Mouse (Mus musculus): ENCODE results near the gene Gm21985.

Gm21985 gene

DNA sequence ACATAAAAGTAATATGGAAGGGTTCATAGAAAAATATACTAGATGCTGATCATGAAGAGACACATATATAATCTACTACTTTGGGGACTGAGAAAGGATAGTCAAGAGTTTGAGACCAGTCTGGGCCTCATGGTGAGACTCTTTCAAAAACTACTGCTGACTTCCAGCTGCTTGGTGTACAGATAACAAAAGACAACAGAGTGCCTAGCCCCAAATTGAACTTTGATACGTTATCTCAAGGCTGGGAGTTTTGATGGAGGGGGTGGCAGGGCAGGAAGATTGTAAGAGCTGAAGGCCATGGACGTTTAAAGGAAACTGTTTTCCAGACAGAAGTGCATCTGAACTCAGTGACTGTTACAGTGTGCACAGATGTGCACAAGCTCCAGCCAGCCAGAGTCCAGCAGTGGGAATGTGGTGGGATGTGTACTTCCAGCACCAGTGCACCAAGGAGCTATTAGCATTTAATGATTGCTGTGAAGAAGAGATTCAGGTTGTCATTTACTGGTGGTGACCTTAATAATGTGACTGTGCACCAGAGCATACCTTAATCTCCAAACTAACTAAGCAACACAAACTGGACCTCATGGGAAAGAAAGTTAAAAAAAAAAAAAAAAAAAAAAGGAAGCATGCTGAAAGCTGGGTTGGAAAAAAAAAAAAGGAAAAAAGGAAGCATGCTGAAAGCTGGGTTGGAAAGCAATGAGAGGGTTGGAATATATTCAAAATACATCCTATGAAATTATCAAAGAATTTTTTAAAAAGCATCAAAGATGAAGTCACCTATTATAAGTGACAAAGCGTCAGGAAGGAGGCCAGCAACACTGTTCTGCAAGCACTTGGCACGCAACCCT, 66.2 kb downstream of the Gm21985 start:
- DNase-seq: no peak

DNA sequence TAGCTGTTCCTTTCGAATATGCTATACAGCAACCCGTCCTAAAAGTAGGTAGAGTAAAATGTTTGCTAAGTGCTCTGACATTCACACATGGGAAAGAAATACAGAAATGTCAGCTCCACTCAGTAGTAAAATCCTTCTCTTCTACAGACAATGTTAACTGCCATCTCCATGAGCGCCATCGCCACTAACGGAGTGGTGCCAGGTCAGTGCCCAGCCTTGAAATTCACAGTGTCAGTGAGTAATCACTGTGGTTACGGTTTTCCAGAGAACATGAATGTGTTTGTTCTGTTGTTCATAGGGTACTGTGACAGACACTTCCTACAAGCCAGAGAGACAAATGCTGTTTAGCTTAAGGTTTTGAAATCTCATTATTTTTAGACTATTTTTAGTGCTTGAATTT, 71.1 kb downstream of the Gm21985 start:
- DNase-seq: no peak

DNA sequence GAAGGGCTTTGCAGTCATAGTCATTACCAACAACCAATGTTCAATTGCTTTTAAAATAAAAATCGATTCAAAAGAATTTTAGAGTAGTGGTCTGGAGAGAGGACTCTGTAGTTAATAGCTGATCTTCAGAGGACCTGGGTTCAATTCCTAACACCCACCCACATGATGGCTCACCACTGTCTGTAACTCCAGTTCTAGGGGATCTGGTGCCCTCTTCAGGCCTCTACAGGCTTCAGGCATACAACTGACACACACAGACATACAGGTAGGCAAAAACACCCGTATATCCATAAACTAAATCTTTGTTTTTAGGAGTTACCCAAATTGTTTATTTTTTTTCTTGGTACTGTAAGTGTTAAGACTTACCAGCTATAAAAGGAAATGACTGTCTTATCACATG, 73.6 kb downstream of the Gm21985 start:
- DNase-seq: peak in 1 of 2 experiments; percentile 21

DNA sequence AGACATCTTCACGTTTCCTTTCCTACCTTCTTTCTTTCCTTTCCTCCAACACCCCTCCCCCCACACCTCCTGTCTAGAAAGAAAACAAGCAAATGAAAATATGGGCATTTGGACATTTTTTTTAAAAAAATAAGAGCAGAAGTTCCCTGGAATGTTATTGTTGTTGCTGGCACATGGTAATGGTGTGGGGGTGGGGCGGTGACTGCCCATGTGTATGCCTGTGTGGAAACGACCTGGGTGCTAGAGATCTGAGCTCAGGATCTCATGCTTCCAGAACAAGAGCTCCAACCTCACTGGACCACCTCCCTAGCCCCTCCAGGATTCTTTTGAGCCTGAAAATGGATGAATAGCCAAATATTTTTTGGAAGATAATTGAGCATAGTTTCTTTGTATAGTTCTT, 75.0 kb downstream of the Gm21985 start:
- DNase-seq: no peak

DNA sequence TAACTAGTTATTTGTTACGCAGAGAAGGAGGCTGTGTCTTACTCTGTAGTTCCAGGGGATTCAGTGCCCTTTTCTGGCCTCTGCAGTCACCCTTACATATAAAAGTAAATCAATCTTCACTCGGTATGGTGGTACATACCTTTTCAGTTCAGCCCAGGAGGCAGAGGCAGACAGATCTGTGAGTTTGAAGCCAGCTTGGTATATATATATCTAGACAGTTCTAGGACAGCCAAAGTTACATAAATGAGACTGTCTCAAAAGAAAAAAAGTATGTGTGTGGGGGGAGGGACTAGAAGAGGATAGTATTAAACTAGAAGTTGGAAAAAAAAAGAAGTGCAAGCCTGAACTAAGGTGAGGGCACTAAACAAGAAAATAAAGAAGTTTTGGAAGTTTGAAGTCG, 82.1 kb downstream of the Gm21985 start:
- DNase-seq: no peak

DNA sequence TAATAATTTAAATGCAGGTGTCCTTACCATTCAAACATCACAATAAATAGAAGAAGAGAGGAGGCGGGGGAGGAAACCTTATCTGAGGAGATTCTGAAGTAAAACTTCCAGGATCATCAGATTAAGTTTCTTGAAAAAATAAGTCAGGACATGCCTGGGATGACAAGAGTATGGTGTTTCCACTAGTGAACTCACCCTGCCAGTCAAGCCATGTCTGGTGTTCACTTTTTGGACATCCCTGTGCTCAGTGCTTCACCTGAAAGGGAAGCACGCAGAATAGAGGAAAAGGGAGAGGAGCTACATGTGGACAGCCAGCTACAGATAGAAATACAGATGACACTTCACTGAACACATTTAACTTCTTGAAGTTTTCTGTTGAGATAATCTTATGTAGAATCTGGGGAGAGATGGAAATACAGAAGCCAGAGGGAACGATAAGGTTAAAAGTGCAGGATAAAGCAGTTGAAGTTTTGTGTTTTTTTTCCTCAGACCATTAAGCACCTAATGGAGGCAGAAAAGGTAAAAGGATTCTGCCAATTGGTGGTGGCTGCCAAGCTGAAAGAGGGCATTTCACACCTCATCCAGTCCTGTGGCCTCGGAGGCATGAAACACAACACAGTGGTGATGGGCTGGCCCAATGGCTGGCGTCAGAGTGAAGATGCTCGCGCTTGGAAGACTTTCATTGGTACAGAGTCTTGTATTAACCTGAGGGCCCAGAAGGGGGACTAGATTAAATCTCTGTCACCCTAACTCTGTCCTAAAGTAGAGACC, 87.8 kb downstream of the Gm21985 start:
- DNase-seq: no peak

DNA sequence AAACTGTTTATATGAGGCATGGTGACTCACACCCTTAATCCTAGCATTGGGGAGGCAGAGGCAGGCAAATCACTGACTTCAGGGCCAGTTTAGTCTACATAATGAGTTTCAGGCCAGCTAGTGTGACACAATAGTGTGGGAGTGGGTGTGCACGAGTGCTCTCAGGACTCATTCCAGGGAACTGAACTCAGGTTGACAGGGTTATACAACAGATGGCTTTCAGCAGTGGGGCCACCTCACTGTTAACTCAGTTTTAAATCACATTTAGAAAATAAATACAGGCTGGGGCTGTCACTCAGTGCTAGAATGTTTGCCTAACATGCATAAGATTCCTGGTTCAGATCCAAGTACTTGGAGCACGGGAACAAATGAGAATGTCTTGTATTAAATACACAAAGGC, 93.5 kb downstream of the Gm21985 start:
- no peak for DNase-seq

DNA sequence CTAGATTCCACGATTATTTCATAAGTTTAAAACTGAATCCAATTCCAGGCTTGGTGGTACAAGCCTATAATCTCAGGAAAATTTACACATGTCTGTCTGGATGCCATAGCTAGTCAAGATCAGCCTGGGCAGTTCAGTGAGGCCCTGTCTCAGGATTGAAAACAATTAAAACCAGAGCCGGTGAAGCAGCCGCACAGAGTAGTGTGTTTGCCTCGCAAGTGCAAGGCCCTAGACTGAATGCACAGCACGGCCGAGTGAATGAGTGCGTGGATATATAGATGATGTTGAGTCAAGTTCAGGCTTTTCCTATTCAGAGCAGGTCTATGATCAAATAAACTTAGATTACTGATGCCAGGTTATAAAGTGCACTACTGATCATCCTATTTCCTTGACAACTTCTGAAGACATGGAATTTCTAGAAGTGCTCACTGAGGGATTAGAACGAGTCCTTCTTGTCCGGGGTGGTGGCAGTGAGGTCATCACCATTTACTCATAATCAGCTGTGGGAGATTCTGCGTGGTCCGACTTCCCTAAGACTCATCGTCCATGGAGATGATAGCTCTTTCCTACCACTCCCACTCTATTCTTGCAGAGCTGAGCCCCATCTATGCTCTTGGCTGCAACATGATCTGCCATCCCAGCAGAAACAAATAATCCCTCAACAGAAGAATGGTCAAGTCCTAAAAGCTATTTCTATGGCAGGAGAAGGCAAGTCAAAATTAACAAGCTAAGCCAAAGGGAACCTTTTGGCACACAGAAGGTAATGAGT, 94.1 kb downstream of the Gm21985 start:
- DNase-seq: no peak

DNA sequence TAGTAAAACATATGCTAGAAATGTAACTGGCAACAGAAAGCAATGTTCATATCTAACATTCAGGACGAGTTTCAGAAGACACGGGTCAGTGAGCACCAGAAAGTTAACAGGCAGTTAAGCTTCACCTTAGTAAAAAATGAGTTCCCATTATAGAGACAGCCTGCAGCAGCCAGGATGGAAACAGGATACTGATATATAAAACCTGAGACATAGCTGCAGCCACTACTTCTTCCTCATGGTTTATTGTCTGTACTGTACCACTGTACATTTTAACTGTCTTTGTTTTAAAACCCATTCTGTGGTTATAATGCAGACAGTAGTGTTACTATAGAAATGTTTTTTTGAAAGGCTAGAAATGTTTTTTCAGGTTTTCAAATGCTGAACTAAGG, 94.7 kb downstream of the Gm21985 start:
- no peak for DNase-seq

DNA sequence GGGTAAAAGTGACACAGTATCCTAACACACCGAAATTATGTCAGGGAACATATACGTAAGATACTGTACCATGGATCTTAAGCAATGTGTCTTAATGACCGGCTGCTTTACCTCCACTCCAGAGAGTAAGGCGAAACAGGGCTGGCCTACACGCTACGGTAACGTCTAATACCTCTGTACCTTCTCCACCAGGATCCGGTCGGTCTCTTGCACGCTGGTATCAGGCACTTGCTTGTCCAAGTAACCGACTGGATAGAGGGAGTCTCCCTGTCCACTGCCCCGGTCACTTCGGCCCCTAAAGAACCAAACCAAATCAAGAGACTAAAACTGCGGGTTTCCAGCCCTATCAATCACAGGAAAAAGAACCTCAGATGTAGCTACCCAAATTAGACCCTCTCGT, 101.1 kb downstream of the Gm21985 start:
- DNase-seq: peak in 1 of 2 experiments; percentile 17

DNA sequence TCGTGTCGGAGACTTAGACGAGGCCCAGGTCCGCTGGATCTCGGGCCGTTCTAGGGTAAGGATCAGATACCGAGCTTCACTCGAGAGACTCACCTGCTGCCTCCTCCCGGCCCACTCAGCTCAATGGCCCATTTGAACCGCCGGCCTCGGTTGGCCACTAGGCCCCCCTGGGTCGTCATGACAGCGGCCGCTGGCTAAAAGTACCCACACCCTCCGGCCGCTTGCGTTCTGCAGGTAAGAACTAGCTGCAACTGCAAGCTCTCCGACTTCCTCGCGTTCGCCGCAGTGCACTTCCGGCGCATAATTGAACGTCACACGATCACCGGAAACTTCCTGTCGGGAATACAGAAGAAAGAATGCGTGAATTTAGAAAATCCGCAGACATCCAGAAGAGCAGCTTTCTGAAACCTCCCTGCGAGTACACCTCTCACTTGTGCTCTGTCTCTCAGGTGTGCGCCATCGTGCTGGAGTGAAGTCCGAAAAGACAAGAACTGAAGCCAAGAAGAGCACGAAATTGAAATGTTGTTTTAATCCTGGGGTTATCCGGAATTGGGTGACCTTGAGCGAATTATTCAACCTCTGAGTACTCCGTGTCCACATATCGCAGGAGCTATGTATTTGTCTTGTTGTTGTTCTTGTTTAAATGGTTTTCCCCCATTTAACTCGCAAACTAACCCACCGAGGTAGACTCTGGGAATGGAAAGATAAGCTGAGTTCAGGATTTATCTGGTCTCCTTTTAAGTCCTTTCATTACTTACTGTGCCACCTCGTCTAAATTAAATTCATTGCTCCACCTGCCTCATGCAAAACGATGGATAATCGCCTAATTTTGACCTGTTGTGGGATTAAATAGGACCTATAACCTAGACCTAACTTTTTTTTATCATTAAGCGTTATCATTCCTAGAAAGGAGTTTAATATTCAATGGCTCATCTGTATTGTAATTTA, 101.9 kb downstream of the Gm21985 start, which contains the start of gene Emc4:
Gene Emc4 (minus strand): TSS at position 302 of the 948 bp plus-strand sequence.
- peak; percentile 95 to 97 for DNase-seq

DNA sequence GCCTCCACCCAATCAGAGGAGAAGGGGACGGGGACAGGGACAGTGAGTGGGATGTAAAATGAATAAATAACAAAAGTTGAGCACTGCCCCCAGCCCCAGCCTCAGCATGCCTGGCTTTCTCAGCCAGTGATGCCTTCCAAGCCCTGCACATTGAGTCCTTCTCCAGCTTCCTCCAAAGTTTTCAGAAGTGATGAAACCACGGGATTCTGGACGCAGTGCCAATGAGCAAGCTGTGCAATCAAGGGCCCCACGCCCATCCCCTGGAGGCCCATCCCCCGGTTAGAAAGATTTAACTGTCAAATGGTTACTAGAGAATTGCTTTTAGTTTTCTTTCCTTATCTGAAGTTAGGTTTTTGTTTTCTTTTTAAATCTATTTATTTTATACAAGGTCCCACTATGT, 103.8 kb downstream of the Gm21985 start:
- DNase-seq: no peak

DNA sequence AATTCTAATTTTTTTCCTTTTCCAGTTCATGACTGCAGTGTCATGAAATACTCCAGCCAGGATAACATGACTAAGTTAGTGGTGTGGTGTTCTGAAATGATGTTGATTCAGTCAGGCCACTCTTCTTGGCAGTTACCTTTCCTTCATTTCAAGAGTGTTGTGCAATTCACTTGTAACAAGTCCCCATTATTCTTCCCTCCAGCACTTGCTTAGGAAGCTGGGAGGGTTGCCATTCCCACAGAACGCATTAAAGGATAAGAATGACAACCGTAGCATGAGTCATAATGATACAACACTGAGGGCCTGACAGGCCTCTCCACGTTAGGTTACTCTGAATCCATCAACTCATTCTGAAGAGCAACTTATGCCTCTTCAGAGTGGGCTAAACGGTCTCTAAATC, 107.0 kb downstream of the Gm21985 start:
- no peak for DNase-seq

DNA sequence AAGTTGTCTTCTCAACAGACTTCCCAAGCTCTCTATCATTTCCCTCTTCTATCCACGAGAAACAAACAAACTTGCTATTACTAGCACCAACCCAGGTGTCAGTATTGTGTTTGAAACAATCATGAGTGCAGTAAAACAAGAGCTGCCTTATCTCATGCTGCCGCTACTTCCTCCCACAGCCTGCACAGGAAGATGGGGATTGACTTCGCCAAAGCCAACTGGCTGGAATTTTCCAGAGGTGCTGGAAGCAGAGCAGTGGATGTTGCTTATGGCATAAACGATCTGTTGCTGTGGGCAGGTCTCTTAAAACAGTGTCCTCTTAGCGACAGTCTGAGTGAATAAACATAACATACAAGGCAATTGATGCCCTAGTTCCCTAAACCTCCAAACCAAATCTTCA, 108.5 kb downstream of the Gm21985 start:
- DNase-seq: no peak

DNA sequence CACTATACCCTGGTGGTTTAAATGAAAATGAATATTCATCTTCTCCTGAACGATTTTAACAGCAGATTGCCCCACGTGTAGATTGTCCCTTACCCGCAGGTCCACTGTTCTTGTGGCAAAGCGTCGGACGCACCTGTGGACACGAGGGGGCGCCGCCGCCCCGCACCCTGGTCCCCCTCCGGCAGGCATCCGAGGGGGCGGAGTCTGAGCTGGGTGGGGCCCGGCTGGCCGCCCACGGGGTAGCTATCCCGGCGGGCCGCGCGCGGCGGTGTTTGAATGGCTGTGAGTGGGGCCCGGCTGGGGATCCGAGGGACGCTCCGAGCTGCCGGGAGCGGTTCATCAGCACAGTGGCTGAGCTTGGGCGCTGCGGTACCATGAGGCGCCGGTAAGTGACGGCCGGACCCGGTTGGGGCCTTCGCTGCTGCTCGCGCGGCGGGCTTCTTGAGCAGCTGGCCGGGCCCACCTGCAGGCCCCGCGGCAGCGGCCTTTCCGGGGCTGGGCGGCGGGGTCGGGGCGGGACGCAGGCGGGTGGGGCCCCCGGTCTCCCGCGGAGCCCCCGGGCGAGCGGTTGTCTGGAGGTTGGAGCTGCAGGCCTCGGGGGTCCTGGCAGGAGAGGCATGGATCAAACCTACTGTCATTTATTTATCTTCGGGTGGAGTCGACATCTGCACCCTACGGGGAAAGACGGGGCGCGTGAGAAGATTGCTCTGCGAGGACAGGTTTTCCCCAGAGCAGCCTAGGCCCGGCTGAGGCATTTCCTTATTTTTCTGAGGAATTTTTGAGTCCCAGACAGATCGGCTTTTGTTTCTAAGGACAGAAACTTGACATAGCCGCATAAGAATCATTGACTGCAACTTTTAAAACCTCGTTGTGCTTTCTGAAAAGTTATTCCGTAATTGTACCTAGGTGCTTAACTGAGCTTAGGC, 113.1 kb downstream of the Gm21985 start, which contains the start of gene Katnbl1:
Gene Katnbl1 (plus strand): TSS at position 239 of the 926 bp plus-strand sequence.
- peak; percentile 94 to 98 for DNase-seq

DNA sequence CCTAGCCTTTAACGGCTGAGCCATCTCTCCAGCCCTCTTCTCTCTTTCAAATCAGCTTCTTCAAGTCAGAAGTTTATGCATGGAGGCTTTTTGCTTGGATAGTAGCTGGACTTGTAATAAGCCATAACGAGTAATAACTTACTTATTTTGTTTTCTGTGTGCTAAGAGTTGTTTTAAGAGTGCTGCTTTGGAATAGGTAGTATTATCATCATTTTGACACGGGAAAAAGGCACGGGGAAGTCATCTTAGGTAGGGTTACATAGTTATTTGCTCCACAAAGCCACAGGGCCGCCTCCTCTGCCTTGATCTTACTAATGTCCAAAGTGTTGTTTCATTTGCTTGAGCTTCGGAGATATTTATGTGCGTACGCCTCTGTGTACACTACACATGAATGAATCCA, 114.0 kb downstream of the Gm21985 start:
- DNase-seq: no peak

DNA sequence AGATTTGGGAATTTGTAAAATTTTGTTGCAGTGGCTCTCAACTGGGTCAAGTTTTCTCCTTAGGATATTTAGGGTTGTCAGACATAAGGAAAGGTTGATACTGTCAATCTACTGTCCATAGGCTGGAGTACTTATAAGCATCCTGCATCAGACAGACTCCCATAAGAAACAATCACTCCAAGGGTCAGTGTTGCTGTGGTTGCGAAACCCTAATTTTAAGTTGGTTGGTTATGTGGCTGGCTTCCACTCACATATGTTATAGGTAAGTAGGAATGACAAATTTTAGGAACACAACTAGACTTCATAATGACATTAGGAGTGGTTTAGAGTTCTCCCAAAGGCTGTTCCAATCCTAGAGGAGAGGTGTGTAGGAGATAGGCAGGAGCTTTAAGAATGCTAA, 115.1 kb downstream of the Gm21985 start:
- DNase-seq: no peak

DNA sequence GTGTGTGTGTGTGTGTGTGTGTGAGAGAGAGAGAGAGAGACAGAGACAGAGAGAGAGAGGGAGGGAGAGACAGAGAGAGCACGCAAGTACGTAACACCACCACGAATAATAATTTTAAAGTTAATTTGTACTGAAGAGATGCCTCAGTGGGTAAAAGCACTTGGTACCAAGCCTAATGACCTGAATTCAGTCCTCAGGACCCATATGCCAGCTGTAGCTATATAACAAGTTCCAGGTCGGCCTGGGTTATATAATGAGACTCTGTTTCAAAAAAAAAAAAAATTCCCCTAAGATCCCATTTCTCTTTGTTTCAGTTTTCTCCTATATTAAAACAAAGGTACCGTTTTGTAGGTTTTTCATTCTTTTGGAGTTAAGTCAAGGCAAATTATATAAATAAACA, 124.7 kb downstream of the Gm21985 start:
- peak in 1 of 2 experiments; percentile 10 for DNase-seq

DNA sequence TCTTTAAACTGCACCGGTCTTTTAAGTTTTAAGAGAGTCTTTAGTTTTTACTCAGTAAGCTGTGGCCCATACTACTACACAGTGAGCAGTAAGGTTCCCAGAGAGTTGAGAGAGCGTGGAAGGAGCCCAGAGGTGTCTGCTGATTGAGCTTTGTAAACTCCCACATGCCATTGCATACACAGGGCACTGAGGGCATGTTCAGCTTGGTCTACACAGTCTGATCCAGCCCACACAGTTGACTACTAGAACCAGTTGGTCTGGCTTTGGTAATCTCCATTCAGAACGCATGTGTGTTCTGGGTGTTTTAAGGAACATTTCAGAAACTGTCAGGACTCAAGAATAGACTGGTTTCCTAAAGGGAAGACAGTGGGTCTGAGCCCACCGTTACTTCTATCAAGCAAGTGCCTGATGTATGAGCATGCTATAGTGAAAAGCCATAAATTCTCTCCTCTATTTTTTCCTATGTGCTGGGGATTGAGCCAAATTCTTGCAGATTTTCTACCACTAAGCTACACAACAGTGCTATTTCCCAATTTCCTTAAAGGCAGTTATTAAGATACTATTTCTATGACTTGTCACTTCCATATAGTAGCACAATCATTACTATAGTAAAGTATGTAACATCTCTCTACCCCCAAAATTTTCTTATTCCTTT, 125.4 kb downstream of the Gm21985 start:
- peak in 1 of 2 experiments; percentile 13 for DNase-seq

DNA sequence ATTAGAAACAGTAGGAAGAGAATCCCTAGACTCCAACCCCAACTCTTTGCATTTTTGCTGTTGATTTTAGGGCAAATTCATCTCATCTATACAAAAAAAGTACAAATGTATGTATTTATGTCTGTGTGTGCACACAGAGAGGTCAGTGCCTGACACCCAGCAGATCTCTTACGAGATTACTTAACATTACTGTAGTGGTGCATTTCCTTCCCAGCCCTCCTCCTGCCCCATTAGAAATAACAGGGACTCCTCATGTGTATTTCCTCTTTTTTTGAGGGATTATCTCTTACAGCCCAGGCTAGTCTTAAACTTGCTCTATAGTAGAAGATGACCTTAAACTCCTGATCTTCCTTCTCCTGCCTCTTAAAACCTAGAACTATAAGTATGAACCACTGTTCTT, 126.6 kb downstream of the Gm21985 start:
- no peak for DNase-seq
